Mouse (Mus musculus): Measurements from ENCODE around the gene Supt7l.

DNA sequence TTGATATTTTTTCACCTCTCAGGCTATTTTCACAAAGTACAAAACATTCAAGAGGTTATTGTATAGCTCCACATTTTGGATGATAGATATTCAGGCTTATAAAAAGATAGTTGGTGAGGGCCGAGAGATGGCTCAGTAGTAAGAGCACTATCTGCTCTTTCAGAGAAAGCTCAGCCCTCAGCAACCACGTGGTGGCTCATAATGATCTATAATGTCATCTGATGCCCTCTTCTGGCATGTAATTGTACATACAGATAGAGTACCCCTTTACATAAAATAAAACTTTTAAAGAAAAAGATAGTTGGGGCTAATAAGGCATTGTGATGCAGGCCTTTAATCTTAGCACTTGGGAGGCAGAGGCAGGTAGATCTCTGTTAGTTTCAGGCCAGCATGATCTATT, 953 bp upstream of the Supt7l start:
- TF ChIP-seq CTCF (IDR thresholded peaks at IDR 0.05; ENCODE audit: low read depth) (peak; percentile 22; the same call in 1 of the 2 replicates), EP300 (IDR thresholded peaks at IDR 0.05; ENCODE audit: low read depth) (no peak)

All from liver, postnatal 0 days (tissue).